Mouse (Mus musculus): Measurements from ENCODE around the gene Slco3a1.

- TF ChIP-seq CTCF (IDR thresholded peaks at IDR 0.05; ENCODE audit: borderline replicate concordance, insufficient read depth, low read length) (no peak), POLR2A (IDR thresholded peaks at IDR 0.05; ENCODE audit: low read depth, low read length) (no peak)
Measured at GRCm38 (mm10) chr7:74346451-74346850, 208.1 kb downstream of the Slco3a1 start.
